Mouse (Mus musculus): ENCODE results near the gene Cldnd2. TPM values are rescaled to one million over a fixed set of nuclear protein-coding genes. Genes with fewer than 3 reads are reported as not detected.

Cldnd2 gene
- total RNA-seq (2014; rRNA removed): not detected in 2 replicates
- not detected in 2 replicates for polyA plus RNA-seq (2015; fragmentation: Nextera tagmentation; extraction: Ambion mirVana)

GRCm38 (mm10) chr7:43440482-43440881 is at the start of gene Cldnd2:
Cldnd2 (plus strand) TSS chr7:43440782.
- no peak for TF ChIP-seq CTCF (IDR thresholded peaks at IDR 0.05)

GRCm38 (mm10) chr7:43392349-43393121 is 48.0 kb upstream of the Cldnd2 start:
- H3K27ac ChIP-seq (ENCODE audit: low read depth, low read length): no peak overlapping the region
- H3K4me3 ChIP-seq (ENCODE audit: low read depth, low read length): no peak overlapping the region
- no peaks in the 10 kb centered on the region for H3K27me3 ChIP-seq (ENCODE audit: insufficient read depth, low read length)
- no peak overlapping the region for H3K4me2 ChIP-seq (ENCODE audit: low read depth, low read length, poor library complexity, severe bottlenecking)
- no peak for TF ChIP-seq CTCF (IDR thresholded peaks at IDR 0.05)
- no peaks in the 10 kb centered on the region for H3K4me1 ChIP-seq (ENCODE audit: insufficient read depth, low read length)
- DNase-seq (ENCODE audit: low spot score) (no peak), ATAC-seq (ENCODE audit: low FRiP score) (no peak)
- no peak overlapping the region for H3K9ac ChIP-seq (replicated peaks; ENCODE audit: low read length, poor library complexity, severe bottlenecking)
- H3K9me3 ChIP-seq (ENCODE audit: low read length): no peaks in the 10 kb centered on the region
- no peaks in the 10 kb centered on the region for H3K36me3 ChIP-seq (ENCODE audit: insufficient read depth, low read length)
- 76% methylated on average over 8 of the region's 8 CpGs for WGBS

More at GRCm38 (mm10) chr7:43440482-43440881, at the start of gene Cldnd2:
- H3K9me3 ChIP-seq (ENCODE audit: low read length): no peaks in the 10 kb centered on the region
- no peaks in the 10 kb centered on the region for H3K36me3 ChIP-seq (ENCODE audit: insufficient read depth, low read length)
- no peak for DNase-seq (ENCODE audit: low spot score)
- 82% methylated on average over 6 of the region's 6 CpGs for WGBS
- H3K9ac ChIP-seq (replicated peaks; ENCODE audit: low read length, poor library complexity, severe bottlenecking): no peak within 1 kb of the TSS
- H3K4me3 ChIP-seq (ENCODE audit: low read depth, low read length): no peak within 1 kb of the TSS
- H3K4me1 ChIP-seq (ENCODE audit: insufficient read depth, low read length): peaks cover 16% of the 10 kb centered on the region
- no peak for ATAC-seq (ENCODE audit: low FRiP score)
- no peak within 1 kb of the TSS for H3K4me2 ChIP-seq (ENCODE audit: low read depth, low read length, poor library complexity, severe bottlenecking)
- no peak within 1 kb of the TSS for H3K27ac ChIP-seq (ENCODE audit: low read depth, low read length)
- no peaks in the 10 kb centered on the region for H3K27me3 ChIP-seq (ENCODE audit: insufficient read depth, low read length)

GRCm38 (mm10) chr7:43399501-43399900 is 41.1 kb upstream of the Cldnd2 start:
- TF ChIP-seq CTCF (IDR thresholded peaks at IDR 0.05): no peak
- no peaks in the 10 kb centered on the region for H3K36me3 ChIP-seq (ENCODE audit: insufficient read depth, low read length)
- H3K27me3 ChIP-seq (ENCODE audit: insufficient read depth, low read length): no peaks in the 10 kb centered on the region
- H3K9me3 ChIP-seq (ENCODE audit: low read length): no peaks in the 10 kb centered on the region
- no peak overlapping the region for H3K27ac ChIP-seq (ENCODE audit: low read depth, low read length)
- H3K9ac ChIP-seq (replicated peaks; ENCODE audit: low read length, poor library complexity, severe bottlenecking): no peak overlapping the region
- no peak for DNase-seq (ENCODE audit: low spot score)
- 90% methylated on average over 2 of the region's 2 CpGs for WGBS
- no peak overlapping the region for H3K4me3 ChIP-seq (ENCODE audit: low read depth, low read length)
- ATAC-seq (ENCODE audit: low FRiP score): no peak
- H3K4me1 ChIP-seq (ENCODE audit: insufficient read depth, low read length): no peaks in the 10 kb centered on the region
- H3K4me2 ChIP-seq (ENCODE audit: low read depth, low read length, poor library complexity, severe bottlenecking): no peak overlapping the region

GRCm38 (mm10) chr7:43402718-43403117 is 37.9 kb upstream of the Cldnd2 start:
- Histone ChIP-seq H3K4me1 (ENCODE audit: insufficient read depth, low read length) (no peaks in the 10 kb centered on the region), H3K27me3 (ENCODE audit: insufficient read depth, low read length) (no peaks in the 10 kb centered on the region), H3K9me3 (ENCODE audit: low read length) (no peaks in the 10 kb centered on the region), H3K27ac (ENCODE audit: low read depth, low read length) (no peak overlapping the region), H3K9ac (replicated peaks; ENCODE audit: low read length, poor library complexity, severe bottlenecking) (no peak overlapping the region), H3K4me3 (ENCODE audit: low read depth, low read length) (no peak overlapping the region), H3K4me2 (ENCODE audit: low read depth, low read length, poor library complexity, severe bottlenecking) (no peak overlapping the region), H3K36me3 (ENCODE audit: insufficient read depth, low read length) (no peaks in the 10 kb centered on the region)
- no peak for TF ChIP-seq CTCF (IDR thresholded peaks at IDR 0.05)
- no peak for ATAC-seq (ENCODE audit: low FRiP score)
- WGBS: 56% methylated on average over 2 of the region's 2 CpGs
- DNase-seq (ENCODE audit: low spot score): no peak

DNA sequence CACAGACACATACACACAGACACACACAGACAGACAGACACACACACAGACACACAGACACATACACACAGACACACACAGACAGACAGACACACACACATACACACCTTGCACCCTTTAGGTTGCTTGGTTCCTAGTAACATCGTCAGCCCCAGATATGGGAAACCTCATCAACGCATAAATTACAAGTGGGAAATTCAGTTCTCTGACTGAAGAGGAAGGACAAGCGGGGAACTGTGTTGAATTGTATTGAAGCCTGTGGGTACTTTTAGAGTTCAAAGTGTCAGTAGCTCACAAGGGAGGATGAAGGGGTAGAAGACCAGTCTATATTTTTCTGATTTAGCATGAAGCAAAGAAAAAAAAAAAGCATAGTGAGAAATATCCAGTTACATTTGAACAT is 33.0 kb upstream of the Cldnd2 start:
- no peak overlapping the region for H3K27ac ChIP-seq (ENCODE audit: low read depth, low read length)
- no peaks in the 10 kb centered on the region for H3K4me1 ChIP-seq (ENCODE audit: insufficient read depth, low read length)
- no peak overlapping the region for H3K4me2 ChIP-seq (ENCODE audit: low read depth, low read length, poor library complexity, severe bottlenecking)
- H3K9me3 ChIP-seq (ENCODE audit: low read length): no peaks in the 10 kb centered on the region
- H3K4me3 ChIP-seq (ENCODE audit: low read depth, low read length): no peak overlapping the region
- no peak overlapping the region for H3K9ac ChIP-seq (replicated peaks; ENCODE audit: low read length, poor library complexity, severe bottlenecking)
- ATAC-seq (ENCODE audit: low FRiP score) (no peak), DNase-seq (ENCODE audit: low spot score) (no peak)
- no peaks in the 10 kb centered on the region for H3K36me3 ChIP-seq (ENCODE audit: insufficient read depth, low read length)
- no peak for TF ChIP-seq CTCF (IDR thresholded peaks at IDR 0.05)
- WGBS: 81% methylated on average over 3 of the region's 3 CpGs
- no peaks in the 10 kb centered on the region for H3K27me3 ChIP-seq (ENCODE audit: insufficient read depth, low read length)

DNA sequence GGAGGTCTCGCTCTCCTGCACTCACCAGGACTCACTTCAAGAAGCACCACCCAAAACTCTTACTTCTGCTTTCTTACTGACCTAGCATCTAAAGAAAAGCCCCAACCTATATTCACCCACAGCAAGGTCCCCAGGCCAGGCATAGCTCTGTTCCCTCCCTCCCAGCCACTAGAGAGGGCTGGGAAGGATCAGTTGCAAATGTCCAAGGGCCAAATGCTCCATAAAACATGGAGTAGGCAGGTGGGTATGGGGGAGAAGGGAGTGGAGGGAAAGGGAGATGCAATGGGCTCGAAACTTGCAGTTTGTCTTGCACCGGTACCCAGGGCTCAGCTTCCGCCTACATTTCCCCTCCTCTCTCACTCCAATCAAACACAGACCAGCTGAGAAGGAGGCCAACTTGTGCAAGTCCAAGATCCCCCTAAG is 32.4 kb upstream of the Cldnd2 start, which contains the start of gene Siglecg:
TSS of gene Siglecg (plus strand) at position 74 of the 423 bp plus-strand sequence.
- no peak within 1 kb of the TSS for H3K4me3 ChIP-seq (ENCODE audit: low read depth, low read length)
- no peak within 1 kb of the TSS for H3K9ac ChIP-seq (replicated peaks; ENCODE audit: low read length, poor library complexity, severe bottlenecking)
- no peaks in the 10 kb centered on the region for H3K27me3 ChIP-seq (ENCODE audit: insufficient read depth, low read length)
- no peak within 1 kb of the TSS for H3K4me2 ChIP-seq (ENCODE audit: low read depth, low read length, poor library complexity, severe bottlenecking)
- H3K36me3 ChIP-seq (ENCODE audit: insufficient read depth, low read length): no peaks in the 10 kb centered on the region
- no peak within 1 kb of the TSS for H3K27ac ChIP-seq (ENCODE audit: low read depth, low read length)
- ATAC-seq (ENCODE audit: low FRiP score) (no peak), DNase-seq (ENCODE audit: low spot score) (no peak)
- 75% methylated on average over 4 of the region's 4 CpGs for WGBS
- no peaks in the 10 kb centered on the region for H3K9me3 ChIP-seq (ENCODE audit: low read length)
- TF ChIP-seq CTCF (IDR thresholded peaks at IDR 0.05): no peak
- no peaks in the 10 kb centered on the region for H3K4me1 ChIP-seq (ENCODE audit: insufficient read depth, low read length)

Data from midbrain, postnatal 0 days (tissue).